Mouse (Mus musculus) mammary gland, adult 2 months (tissue): ENCODE results near the gene Chd1l. TPM values are rescaled to one million over a fixed set of nuclear protein-coding genes. Genes with fewer than 3 reads are reported as not detected.

Source experiments
- polyA plus RNA-seq: library from polyadenylated mRNA; depleted of rRNA; stranded (reverse); fragments of >200 nt; gene quantifications from 2 replicates; pipeline ENCODE4 v1.2.3, GENCODE M21; 2012; ENCODE audit warnings: low replicate concordance; rRNA removed

The Chd1l gene
- 3.3 and 5.0 TPM in 2 replicates for polyA plus RNA-seq

GRCm38 (mm10) chr3:97609845-97610410, at the start of gene Chd1l:
Chd1l (minus strand) TSS chr3:97610203.

DNA sequence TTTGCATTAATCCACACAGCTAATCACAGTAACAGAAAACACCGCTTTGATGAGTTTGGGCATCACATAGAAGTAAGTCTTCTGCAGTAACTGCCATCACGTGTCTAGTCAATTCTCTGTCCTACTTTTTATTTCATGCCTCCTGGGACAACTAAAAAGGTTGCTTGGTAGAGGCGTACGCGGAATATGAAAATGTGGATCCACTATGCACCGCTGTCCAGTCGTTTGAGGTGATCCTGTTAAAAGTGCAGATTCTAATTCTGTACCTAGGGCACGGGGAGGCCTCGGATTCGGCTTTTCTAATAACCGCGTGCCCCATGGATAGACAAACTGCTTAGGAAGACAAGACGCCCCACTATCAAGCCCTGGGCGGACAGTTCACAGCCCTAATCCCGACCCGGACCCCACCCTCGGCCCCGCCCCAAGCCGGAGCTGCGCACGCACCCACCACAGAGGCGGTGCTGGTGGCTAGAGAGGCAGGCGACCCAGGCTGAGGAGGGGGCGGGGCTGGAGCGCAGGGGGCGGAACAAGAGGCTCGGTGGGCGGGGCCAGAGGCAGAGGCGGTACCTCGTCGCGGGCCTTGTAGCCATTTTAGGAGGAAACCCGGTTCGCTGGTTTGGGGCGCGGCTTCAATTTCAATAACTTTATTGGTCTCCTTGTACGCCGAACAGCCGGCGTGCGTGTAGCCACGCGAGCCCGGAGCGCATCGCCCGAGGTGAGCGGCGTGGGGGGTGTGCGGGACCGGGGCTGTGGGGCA, 47.8 kb upstream of the Chd1l start, which contains the start of gene Prkab2:
TSS of gene Prkab2 (plus strand) at position 539 of the 757 bp plus-strand sequence.

GRCm38 (mm10) chr3:97628391-97629001, 18.5 kb upstream of the Chd1l start, which contains the start of gene Fmo5:
Fmo5 (plus strand) TSS chr3:97628804.

Other genes with a start within 250 kb of the Chd1l start
- gene Olfr1402, start 188.2 kb downstream of the Chd1l start, polyA plus RNA-seq, result not detected in 2 replicates
- 5.6 and 12.1 TPM in 2 replicates for gene Fmo5, start 18.6 kb upstream of the Chd1l start, polyA plus RNA-seq
- gene Prkab2, start 48.0 kb upstream of the Chd1l start, polyA plus RNA-seq, result 4.4 and 34.8 TPM in 2 replicates
- gene Gm17651, start 64.5 kb upstream of the Chd1l start, polyA plus RNA-seq, result not detected in 2 replicates